Mouse (Mus musculus) kidney, embryonic 16.5 days (tissue): ENCODE measurements around the gene Apbb2. TPM values are rescaled to one million over a fixed set of nuclear protein-coding genes. Genes with fewer than 3 reads are reported as not detected.

Experiments
- ATAC-seq: fragments of 200-750 bp; cut with Nextera tagmentation; 2 replicates; pipeline ENCODE4 v1.8.0; 2017; ENCODE audit warnings: moderate TSS enrichment; ENCODE audit not compliant: low FRiP score, low TSS enrichment
- H3K27ac ChIP-seq: fragments of 300-500 bp; sonication (generic); 2 replicates; pipeline ENCODE4 v1.5.1; 2014; ENCODE audit warnings: low read length
- H3K27me3 ChIP-seq: fragments of 300-500 bp; sonication (generic); 2 replicates; pipeline ENCODE4 v1.6.1; 2014; ENCODE audit warnings: low read length, control low read depth, mixed read lengths; ENCODE audit not compliant: insufficient read depth
- H3K36me3 ChIP-seq: fragments of 300-500 bp; sonication (generic); 2 replicates; pipeline ENCODE4 v1.6.1; 2014; ENCODE audit warnings: low read length, control low read depth, mixed read lengths; ENCODE audit not compliant: insufficient read depth
- H3K4me1 ChIP-seq: fragments of 300-500 bp; sonication (generic); 2 replicates; pipeline ENCODE4 v1.6.1; 2014; ENCODE audit warnings: low read length, control low read depth, mixed read lengths; ENCODE audit not compliant: insufficient read depth
- H3K4me2 ChIP-seq: fragments of 300-500 bp; sonication (generic); replicated peaks from 2 replicates; pipeline ENCODE4 v1.6.1; 2014; ENCODE audit warnings: low read depth, low read length
- H3K4me3 ChIP-seq: fragments of 300-500 bp; sonication (generic); 2 replicates; pipeline ENCODE4 v1.5.1; 2014; ENCODE audit warnings: mild to moderate bottlenecking, low read length
- H3K9ac ChIP-seq: fragments of 300-500 bp; sonication (generic); replicated peaks from 2 replicates; pipeline ENCODE4 v1.6.1; 2014; ENCODE audit warnings: low read length
- H3K9me3 ChIP-seq: fragments of 300-500 bp; sonication (generic); 2 replicates; pipeline ENCODE4 v1.6.1; 2016; ENCODE audit warnings: low read length, control low read depth
- WGBS: fragments of 180-500 bp; shearing (Covaris S2); extraction: QIAGEN DNeasy Blood & Tissue Kit; methylation state at CpG from one replicate; pipeline ENCODE4 v1.1.7; 2014; 5-methylcytosine and 5-hydroxymethylcytosine counted together
- polyA plus RNA-seq: library from polyadenylated mRNA; unstranded; fragments of >200 nt; fragmentation: Nextera tagmentation; extraction: Ambion mirVana; gene quantifications from 2 replicates; pipeline ENCODE4 v1.2.1, GENCODE M21; 2015

The Apbb2 gene
- polyA plus RNA-seq, 1 experiment from 2014 or later: 62.4 TPM

DNA sequence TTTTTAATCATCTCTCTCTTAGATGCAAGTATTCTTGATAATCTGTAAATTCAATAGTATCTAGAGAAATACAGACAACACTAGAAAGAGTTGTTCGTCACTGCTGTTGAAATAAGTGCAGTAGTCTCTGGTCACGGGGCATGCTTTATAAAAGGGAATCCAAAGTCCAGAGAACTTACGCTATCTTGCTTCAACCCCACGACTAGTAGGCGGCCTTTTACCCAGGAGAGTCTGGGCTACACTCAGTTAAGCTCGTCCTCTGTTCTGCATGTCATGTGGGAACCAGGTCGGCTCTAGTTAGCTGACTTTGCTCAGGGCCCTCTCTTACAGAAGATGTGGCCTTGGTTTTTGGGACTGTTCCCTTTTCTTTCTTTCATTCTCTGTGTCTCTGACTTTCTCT lies 289.8 kb downstream of the Apbb2 start:
- no peak overlapping the region for H3K4me2 ChIP-seq
- H3K4me3 ChIP-seq: no peak overlapping the region
- H3K27me3 ChIP-seq: no peaks in the 10 kb centered on the region
- H3K36me3 ChIP-seq: 0 out of 2 replicates have a peak, but pooled peaks cover 6% of the 10 kb centered on the region
- no peak overlapping the region for H3K9ac ChIP-seq
- 75% methylated on average over 7 of the region's 7 CpGs for WGBS
- H3K27ac ChIP-seq: no peak overlapping the region
- H3K4me1 ChIP-seq: peaks cover 12% of the 10 kb centered on the region; the same call in 1 of the 2 replicates
- H3K9me3 ChIP-seq: no peaks in the 10 kb centered on the region
- no peak for ATAC-seq

DNA sequence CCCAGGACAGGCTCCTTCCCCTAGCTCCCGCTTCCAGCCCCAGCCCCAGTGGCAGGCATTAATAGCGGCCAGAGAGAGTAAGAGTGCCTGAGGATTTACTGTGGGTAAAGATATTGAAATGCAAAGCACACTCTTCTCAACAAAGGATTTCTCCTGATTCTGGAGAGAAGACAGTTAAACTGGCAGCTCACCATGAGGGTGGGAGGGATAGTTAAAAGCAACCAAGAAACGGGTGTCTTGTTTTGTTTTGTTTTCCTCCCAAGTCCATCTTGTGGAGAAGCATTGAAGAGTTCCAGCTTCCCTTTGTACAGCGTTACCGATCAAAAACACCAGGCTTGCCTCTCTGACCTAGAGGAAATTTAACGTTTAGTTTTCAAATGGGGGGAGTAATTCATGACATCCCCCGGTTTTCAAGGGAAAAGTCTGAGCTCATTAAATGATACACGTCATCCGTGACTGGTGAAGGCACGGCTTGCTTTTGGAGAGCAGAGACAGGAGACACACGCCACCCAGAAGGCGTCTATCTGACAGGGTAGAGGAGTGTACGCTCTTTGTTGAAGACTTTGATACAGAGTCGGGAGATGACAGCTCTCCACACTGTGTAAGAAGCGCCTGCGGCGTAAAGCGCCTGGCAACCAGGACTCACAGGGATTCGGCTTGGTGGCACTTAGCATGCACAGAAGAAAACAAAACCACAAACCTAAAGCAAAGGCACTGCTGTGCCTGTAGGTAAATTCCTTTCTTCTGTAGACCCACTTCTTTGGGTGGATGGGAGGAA lies 290.4 kb downstream of the Apbb2 start:
- Histone ChIP-seq H3K27me3 (no peaks in the 10 kb centered on the region), H3K9ac (peak overlapping the region; percentile 5; the same call in 1 of the 2 replicates), H3K9me3 (no peaks in the 10 kb centered on the region), H3K4me2 (peak overlapping the region; percentile 27), H3K27ac (no peak overlapping the region), H3K36me3 (0 out of 2 replicates have a peak, but pooled peaks cover 6% of the 10 kb centered on the region), H3K4me1 (peaks cover 16% of the 10 kb centered on the region; the same call in 1 of the 2 replicates), H3K4me3 (no peak overlapping the region)
- peak; percentile 71 for ATAC-seq
- WGBS: 33% methylated on average over 19 of the region's 19 CpGs

DNA sequence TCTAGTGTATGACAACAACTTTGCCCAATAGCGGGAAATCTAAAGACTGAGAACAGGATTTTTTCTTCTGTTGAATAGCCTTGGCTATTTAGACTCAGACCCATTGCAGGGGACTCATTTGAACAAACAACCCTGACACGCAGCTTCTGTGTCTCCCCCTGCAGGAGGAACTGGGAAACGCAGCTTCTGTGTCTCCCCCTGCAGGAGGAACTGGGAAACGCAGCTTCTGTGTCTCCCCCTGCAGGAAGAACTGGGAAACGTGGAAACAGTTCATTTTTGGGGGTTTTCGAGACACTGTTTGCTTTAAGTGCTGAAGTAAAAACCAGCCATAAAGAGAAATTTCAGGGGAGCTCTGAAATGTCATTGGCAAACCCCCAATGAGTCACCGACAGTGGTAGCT lies 292.2 kb downstream of the Apbb2 start:
- ATAC-seq: no peak
- H3K9ac ChIP-seq: no peak overlapping the region
- no peak overlapping the region for H3K27ac ChIP-seq
- H3K9me3 ChIP-seq: no peaks in the 10 kb centered on the region
- no peaks in the 10 kb centered on the region for H3K27me3 ChIP-seq
- 0 out of 2 replicates have a peak, but pooled peaks cover 6% of the 10 kb centered on the region for H3K36me3 ChIP-seq
- no peak overlapping the region for H3K4me3 ChIP-seq
- peaks cover 16% of the 10 kb centered on the region; the same call in 1 of the 2 replicates for H3K4me1 ChIP-seq
- no peak overlapping the region for H3K4me2 ChIP-seq
- WGBS: 78% methylated on average over 7 of the region's 7 CpGs

DNA sequence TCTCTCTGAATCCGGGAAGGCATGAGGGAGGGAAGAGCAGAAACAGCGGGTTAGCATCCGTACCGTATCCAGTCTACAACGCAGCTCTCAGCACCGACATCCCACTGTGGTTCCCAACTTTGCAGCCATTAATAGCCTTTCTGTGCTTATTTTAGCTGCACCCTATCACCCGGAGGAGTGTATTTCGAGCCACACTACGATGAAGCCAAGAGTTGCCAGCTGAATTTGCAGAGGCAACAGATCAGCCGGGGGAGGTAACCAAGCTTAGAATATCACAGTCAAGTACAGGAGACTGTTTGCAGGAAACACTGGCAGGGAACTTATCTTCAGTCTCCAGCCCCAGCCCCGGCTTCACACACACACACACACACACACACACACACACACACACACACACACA lies 295.0 kb downstream of the Apbb2 start:
- no peak overlapping the region for H3K27ac ChIP-seq
- no peak overlapping the region for H3K4me2 ChIP-seq
- H3K4me3 ChIP-seq: no peak overlapping the region
- H3K9me3 ChIP-seq: no peaks in the 10 kb centered on the region
- no peak overlapping the region for H3K9ac ChIP-seq
- 0 out of 2 replicates have a peak, but pooled peaks cover 6% of the 10 kb centered on the region for H3K36me3 ChIP-seq
- ATAC-seq: no peak
- 46% methylated on average over 11 of the region's 11 CpGs for WGBS
- no peaks in the 10 kb centered on the region for H3K27me3 ChIP-seq
- peaks cover 16% of the 10 kb centered on the region; the same call in 1 of the 2 replicates for H3K4me1 ChIP-seq

DNA sequence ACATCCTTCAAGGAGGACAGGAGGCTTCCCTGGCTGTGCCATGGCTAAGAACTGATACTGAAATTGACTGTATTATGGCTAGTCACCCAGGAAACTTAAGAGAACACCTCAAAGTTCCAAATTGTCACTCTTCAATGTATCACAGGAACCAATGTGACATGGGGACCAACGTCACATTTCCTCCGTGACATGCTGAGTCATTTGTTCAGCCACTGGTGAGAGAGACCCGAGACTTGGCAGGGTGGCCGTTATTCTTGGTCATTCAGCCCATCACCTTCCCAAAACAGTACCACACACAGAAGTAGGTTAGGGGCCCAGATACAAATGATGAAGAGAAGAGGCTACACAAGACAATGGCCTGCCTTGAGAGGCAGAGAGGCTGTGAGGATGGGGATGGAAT lies 295.5 kb downstream of the Apbb2 start:
- H3K4me2 ChIP-seq: no peak overlapping the region
- no peak overlapping the region for H3K27ac ChIP-seq
- no peak for ATAC-seq
- 73% methylated on average over 4 of the region's 4 CpGs for WGBS
- H3K9ac ChIP-seq: no peak overlapping the region
- H3K4me1 ChIP-seq: peaks cover 12% of the 10 kb centered on the region; the same call in 1 of the 2 replicates
- H3K36me3 ChIP-seq: 0 out of 2 replicates have a peak, but pooled peaks cover 6% of the 10 kb centered on the region
- no peaks in the 10 kb centered on the region for H3K9me3 ChIP-seq
- no peaks in the 10 kb centered on the region for H3K27me3 ChIP-seq
- H3K4me3 ChIP-seq: no peak overlapping the region

DNA sequence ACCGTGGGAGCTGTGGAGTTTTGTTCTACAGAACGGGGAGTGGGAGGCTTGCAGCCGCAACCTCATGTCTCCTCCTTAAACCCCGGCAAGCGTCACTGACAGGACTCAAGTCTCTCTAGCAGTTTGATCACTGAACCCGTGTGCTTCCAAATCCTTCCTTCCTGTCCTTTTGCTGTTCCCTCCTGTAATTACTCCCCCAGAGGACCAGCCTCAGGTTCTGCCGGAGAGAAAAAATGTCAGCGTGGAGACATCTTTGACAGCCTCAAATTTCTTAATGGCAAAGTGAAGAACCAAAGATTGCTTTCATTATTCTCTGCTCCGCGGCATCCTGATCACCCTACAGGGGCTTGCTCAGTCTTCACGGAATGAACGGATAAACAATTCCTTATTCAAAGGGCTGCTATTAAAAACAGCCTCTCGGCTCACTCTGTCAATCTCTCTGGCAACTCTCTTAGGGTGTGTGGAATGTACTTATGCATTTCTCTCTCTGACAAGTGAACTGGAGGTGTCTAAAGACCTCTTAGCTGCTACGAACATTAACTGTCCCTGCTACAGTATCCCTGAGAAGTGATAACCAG lies 298.7 kb downstream of the Apbb2 start:
- H3K4me3 ChIP-seq: no peak overlapping the region
- no peaks in the 10 kb centered on the region for H3K36me3 ChIP-seq
- H3K27me3 ChIP-seq: no peaks in the 10 kb centered on the region
- H3K9me3 ChIP-seq: no peaks in the 10 kb centered on the region
- H3K27ac ChIP-seq: no peak overlapping the region
- H3K4me2 ChIP-seq: no peak overlapping the region
- H3K4me1 ChIP-seq: peaks cover 8% of the 10 kb centered on the region; the same call in 1 of the 2 replicates
- H3K9ac ChIP-seq: no peak overlapping the region
- ATAC-seq: no peak
- 36% methylated on average over 14 of the region's 14 CpGs for WGBS

DNA sequence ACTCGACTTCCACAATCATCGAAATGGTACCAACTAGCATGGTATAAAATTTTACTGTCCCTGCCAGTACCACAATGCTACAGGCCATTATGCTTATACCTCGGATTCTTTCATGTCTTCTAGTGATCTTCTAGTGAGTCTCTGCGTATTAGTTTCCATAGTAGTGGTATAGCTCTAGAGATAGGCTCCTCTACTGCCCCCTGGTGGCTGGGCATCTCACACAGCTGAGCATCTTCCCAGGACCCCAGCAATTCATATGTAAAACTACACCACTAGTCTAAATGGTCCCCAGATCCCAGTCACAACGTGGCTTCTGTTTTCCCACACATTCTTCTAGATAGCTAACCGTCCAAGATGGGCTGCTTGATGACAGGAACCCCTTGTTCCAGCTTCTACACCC lies 299.2 kb downstream of the Apbb2 start:
- Histone ChIP-seq H3K27ac (no peak overlapping the region), H3K4me1 (peaks cover 6% of the 10 kb centered on the region; the same call in 1 of the 2 replicates)
- WGBS: 72% methylated on average over 6 of the region's 6 CpGs

DNA sequence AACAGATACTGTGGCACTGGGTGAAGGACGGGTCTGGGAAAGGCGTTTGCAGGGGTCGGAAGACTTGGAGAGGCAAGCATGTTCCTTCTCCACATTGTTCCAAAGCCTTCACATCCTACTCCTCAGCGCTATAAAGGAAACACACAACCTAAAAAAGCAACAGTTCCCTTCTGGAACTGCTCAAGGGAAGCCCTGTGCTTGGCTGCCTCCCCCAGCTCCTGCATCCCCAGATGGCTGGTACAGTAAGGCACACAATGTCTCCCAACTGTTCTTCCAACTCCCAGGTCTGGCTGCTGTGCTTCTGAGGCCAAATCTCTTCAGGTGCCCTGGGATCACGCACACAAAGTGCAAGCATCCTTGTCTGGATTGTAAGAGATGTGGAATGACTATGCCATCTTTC lies 302.8 kb downstream of the Apbb2 start:
- no peak for ATAC-seq
- H3K4me3 ChIP-seq: no peak overlapping the region
- no peak overlapping the region for H3K9ac ChIP-seq
- no peaks in the 10 kb centered on the region for H3K27me3 ChIP-seq
- H3K9me3 ChIP-seq: no peaks in the 10 kb centered on the region
- H3K36me3 ChIP-seq: peaks cover 5% of the 10 kb centered on the region; the same call in 1 of the 2 replicates
- H3K27ac ChIP-seq: no peak overlapping the region
- no peak overlapping the region for H3K4me2 ChIP-seq
- no peaks in the 10 kb centered on the region for H3K4me1 ChIP-seq
- 89% methylated on average over 5 of the region's 5 CpGs for WGBS

More for the DNA sequence above, 299.2 kb downstream of the Apbb2 start:
- H3K4me3 ChIP-seq: no peak overlapping the region
- no peak overlapping the region for H3K9ac ChIP-seq
- H3K36me3 ChIP-seq: no peaks in the 10 kb centered on the region
- H3K9me3 ChIP-seq: no peaks in the 10 kb centered on the region
- H3K27me3 ChIP-seq: no peaks in the 10 kb centered on the region
- no peak for ATAC-seq
- no peak overlapping the region for H3K4me2 ChIP-seq

DNA sequence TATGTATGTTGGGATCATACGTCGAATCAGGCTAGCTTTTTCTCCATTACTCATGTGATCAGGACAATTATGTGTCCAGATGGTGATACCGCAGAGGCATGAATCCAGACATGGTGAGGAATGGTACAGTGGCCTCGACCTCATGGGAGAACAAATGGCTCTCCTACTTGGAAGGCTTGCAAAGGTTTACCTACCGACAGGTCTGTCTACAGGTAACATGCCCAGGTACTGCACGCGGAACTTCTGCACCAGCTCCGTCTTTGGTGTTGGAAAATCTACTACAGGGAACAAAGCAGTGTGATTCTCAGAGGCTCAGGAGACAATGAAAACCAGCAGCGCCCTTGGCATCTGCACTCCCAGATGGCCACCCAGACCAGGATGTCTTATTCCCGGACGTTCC lies 307.8 kb downstream of the Apbb2 start:
- ATAC-seq: no peak
- Histone ChIP-seq H3K4me1 (no peaks in the 10 kb centered on the region), H3K27me3 (no peaks in the 10 kb centered on the region), H3K4me3 (no peak overlapping the region), H3K36me3 (peaks cover 25% of the 10 kb centered on the region), H3K9me3 (no peaks in the 10 kb centered on the region), H3K27ac (no peak overlapping the region), H3K4me2 (no peak overlapping the region), H3K9ac (no peak overlapping the region)
- WGBS: 93% methylated on average over 11 of the region's 11 CpGs

DNA sequence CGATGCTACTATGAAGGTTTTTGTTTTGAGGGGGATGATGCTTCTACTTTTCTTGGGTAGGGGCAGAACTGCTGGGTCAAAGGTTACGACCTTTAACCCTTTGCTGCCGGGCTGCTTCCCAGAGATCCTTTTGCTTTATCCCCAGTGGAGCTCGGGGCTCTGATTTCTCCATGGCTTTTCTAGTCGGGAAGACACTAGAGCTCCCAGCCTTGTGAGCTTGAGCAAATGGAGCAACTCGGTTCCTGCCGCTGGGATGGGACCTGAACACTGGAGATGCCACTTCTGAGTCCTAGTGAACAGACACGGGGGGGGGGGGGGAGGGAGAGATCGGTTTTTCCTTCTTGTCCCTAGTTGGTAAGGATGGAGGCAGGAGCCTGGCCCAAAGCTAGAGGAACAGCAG lies 308.3 kb downstream of the Apbb2 start:
- H3K9me3 ChIP-seq: no peaks in the 10 kb centered on the region
- peaks cover 25% of the 10 kb centered on the region for H3K36me3 ChIP-seq
- no peak overlapping the region for H3K4me3 ChIP-seq
- 69% methylated on average over 9 of the region's 9 CpGs for WGBS
- no peaks in the 10 kb centered on the region for H3K27me3 ChIP-seq
- no peak for ATAC-seq
- no peaks in the 10 kb centered on the region for H3K4me1 ChIP-seq
- H3K9ac ChIP-seq: no peak overlapping the region
- no peak overlapping the region for H3K4me2 ChIP-seq
- no peak overlapping the region for H3K27ac ChIP-seq
